Mouse (Mus musculus): Measurements from ENCODE around the gene Zfp788. TPM values are rescaled to one million over a fixed set of nuclear protein-coding genes. Genes with fewer than 3 reads are reported as not detected.

Gene Zfp788
- 13.9 TPM for polyA plus RNA-seq (2017; shearing (Covaris generic))

GRCm38 (mm10) chr7:41632409-41633220 is at the start of gene Zfp788:
TSS of gene Zfp788 (plus strand) at chr7:41633203.

GRCm38 (mm10) chr7:41599034-41599813 is 33.8 kb upstream of the Zfp788 start, which contains the start of gene 2610021A01Rik:
TSS of gene 2610021A01Rik (plus strand) at chr7:41599230.

Other genes starting within 250 kb of the Zfp788 start
- gene AI987944, start 239.8 kb upstream of the Zfp788 start, polyA plus RNA-seq (2017; shearing (Covaris generic)) = 28.0 TPM
- gene Vmn2r57, start 184.5 kb upstream of the Zfp788 start, polyA plus RNA-seq (2017; shearing (Covaris generic)) = not detected
- not detected for gene Gm20449, start 133.8 kb upstream of the Zfp788 start, polyA plus RNA-seq (2017; shearing (Covaris generic))
- 6.7 TPM for gene AW146154, start 133.3 kb upstream of the Zfp788 start, polyA plus RNA-seq (2017; shearing (Covaris generic))
- gene Gm6871, start 59.5 kb upstream of the Zfp788 start, polyA plus RNA-seq (2017; shearing (Covaris generic)) = not detected
- gene 2610021A01Rik, start 34.0 kb upstream of the Zfp788 start, polyA plus RNA-seq (2017; shearing (Covaris generic)) = 14.3 TPM
- gene Vmn2r58, start 239.5 kb downstream of the Zfp788 start, polyA plus RNA-seq (2017; shearing (Covaris generic)) = not detected

Measured in effector memory CD4-positive, alpha-beta T cell, adult 5 months (primary cell).